Mouse (Mus musculus) G1E (cell line): ENCODE results near the gene Insr.

Source experiments
- CTCF ChIP-seq: IDR thresholded peaks from 2 replicates; pipeline ENCODE4 v1.5.1; 2012; ENCODE audit warnings: low read depth, low read length, inconsistent platforms, mixed read lengths
- GATA1 ChIP-seq: IDR thresholded peaks from 2 replicates; pipeline ENCODE4 v1.6.1; 2012; ENCODE audit warnings: borderline replicate concordance, low read length, inconsistent platforms, mixed read lengths
- GATA2 ChIP-seq: IDR thresholded peaks from 2 replicates; pipeline ENCODE4 v1.6.1; 2012; ENCODE audit warnings: low read depth, low read length, inconsistent platforms, borderline replicate concordance
- POLR2AphosphoS5 ChIP-seq: IDR thresholded peaks from 2 replicates; pipeline ENCODE4 v1.6.1; 2012; ENCODE audit warnings: low read depth, low read length, inconsistent platforms; ENCODE audit not compliant: insufficient replicate concordance
- TAL1 ChIP-seq: conservative IDR thresholded peaks from 2 replicates; pipeline ENCODE4 v1.6.1; 2012; ENCODE audit warnings: low read depth, low read length, inconsistent platforms, mixed read lengths

DNA sequence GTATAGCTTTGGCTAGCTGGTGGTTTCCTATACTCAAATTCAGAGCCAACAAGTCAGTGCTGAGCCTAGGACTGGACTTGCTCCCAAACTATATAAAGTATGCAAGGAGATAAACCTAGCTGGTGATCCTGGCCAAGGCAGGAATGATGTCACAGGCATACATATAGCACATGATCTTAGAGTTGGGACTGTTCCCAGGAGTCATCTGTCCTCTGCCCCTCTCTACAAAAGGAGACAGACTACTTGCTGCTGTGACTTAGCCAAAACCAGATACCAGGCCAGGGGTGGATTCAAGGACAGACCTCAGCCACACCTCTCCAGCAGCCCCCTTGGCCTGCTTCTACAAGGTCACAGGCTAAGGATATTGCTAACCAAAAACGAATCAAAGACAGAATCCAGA, 92.0 kb downstream of the Insr start:
- TF ChIP-seq CTCF (no peak), GATA1 (no peak), GATA2 (no peak), TAL1 (no peak), POLR2AphosphoS5 (no peak)
